Mouse (Mus musculus): ENCODE data around the gene Myadml2. TPM values are rescaled to one million over a fixed set of nuclear protein-coding genes. Genes with fewer than 3 reads are reported as not detected.
A peak's percentile ranks its signal among the peaks of the same experiment; 100 is the strongest.

Myadml2 gene
- total RNA-seq, 2 experiments from 2014 or later = 3.2 to 7.6 TPM

DNA sequence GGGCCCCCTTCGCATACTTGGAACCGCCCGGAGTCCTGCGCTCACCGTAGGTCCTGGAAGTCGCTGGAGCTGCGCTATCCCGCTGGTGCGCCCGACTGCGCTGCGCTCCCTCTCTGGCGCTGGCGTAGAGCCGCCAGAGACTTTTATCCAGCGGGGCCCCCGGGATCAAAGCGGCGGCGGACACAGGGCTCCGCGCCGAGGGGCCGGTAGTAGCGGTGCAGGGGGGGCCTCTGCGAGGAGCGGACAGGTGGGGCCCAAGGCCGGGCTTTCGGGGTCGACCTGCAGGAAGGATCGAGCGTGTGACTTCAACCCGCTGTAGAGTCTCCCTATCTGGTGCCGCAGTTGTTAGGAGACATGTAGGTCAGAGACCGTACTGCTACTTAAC lies 13.1 kb upstream of the Myadml2 start, which contains the start of gene Notum:
TSS of gene Notum (minus strand) at position 100 of the 385 bp plus-strand sequence.
- no peak for DNase-seq

DNA sequence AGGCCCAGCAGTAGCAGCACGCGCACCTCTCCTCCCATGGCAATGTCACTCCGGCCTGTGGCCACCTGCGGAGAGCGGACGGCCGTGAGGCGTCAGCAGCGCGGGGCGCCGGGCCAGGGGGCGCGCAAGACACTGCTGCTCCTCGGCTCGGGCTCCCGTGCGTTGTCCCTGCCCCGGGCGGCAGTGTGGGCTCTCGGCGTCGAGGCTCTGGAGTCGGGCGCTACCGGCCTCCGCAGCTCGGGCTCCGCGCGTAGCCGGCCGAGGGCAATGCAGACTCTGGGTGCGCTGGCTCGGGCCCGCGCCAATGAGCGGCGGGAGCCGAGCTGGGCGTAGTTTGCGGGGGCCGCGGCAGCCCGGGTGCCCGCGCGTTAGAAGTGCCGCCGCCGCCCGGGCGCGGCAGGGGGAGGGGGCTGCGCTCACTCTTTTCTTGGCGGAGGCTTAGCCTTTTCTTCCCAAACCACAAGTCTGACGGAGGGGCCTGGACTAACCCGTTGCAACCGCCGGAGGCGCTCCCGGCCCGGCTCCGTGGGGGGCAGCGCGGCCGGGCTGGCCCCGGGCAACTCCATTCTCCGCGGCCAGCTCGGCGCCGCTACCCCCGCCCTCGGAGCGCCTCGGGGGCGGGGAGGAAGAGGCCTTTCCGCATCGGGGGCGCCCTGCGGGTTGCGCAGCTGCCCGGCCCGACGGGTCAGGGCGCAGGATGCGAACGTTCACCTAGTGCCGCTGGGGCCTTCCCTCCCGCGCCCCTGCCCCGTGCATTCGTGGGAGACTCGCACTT lies 12.5 kb upstream of the Myadml2 start:
- peak; percentile 60 for DNase-seq

DNA sequence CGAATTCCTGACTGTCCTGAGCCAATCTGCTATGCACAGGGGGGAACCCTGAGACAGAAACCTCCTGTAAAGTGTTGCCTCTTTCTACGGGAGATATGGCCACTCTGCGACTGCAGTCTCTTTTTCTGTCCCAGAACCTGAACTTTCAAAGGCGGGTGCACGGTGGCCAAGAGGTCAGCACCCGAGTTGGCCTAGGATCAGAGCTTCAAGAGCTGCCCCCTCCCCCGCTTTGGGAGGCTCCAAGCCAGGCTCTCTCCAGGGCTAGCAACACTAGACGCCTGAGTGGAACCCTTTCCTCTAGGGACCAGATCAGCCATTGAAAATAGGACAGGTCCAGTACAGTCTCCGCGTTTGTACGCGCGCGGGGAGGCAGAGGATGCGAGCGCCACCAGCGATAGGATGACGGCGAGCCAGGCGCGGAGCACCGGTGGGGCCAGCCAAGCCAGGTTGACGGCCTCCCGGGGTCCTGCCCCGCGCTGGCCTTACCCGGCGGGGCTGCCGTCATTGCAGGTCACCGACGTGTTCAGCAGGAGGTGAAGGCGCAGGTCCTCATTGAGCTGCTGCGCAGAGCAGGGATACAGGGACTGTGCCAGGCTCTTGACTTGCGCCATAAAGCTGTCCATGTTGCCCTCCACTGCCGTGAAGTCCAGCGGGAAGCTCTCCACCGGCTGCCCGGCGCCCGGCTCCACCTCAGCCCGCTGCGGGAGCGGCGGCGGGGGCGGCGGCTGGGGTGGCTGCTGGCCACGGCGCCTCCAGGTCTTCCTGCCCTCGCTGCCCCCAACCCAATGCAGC lies 11.7 kb upstream of the Myadml2 start:
- DNase-seq = peak; percentile 53

DNA sequence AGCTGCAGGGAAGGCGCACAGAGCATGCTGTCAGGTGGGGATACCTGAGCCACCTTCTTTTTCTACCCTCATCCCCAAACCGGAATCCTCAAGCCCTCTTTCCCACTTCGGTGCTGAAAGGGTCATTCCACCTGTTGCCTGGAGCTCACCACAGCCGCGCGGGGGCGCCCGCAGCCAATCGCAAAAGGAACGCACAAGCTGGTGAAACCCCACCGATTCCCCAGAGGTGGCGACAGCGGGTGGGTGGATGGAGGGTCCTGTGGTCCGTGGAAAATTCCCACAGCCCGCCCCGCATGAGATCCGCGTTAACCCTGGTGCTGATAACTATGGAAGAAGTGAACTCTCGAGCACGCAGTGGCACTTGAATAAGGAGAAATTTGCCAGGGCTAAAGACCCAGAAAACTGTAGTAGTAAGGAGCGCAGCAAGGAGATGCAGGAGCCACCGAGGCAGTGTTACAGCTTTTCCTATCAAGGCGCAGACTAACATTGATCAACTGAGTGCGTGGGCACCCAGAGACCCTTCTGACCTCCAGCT lies 11.0 kb upstream of the Myadml2 start:
- DNase-seq = peak; percentile 90

DNA sequence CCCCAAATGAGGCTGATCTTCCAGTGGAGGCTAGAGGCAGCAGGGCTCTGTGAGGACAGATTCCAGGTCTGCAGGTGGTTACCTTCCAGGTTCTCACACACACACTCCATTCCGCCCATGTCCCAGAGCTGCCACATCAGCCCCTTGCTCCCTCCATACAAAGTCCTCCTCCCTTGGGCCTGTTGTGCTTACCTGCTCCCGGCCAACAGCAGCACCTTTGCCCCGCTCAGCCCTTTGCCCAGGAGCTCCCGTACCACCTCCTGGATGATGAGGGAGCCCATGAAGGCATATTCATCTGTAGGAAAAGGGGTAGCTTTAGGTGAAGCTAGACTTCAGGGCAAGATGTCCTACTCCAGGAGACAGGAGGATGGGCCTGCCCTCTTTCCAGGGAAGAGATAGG lies 9.3 kb upstream of the Myadml2 start:
- DNase-seq = no peak

DNA sequence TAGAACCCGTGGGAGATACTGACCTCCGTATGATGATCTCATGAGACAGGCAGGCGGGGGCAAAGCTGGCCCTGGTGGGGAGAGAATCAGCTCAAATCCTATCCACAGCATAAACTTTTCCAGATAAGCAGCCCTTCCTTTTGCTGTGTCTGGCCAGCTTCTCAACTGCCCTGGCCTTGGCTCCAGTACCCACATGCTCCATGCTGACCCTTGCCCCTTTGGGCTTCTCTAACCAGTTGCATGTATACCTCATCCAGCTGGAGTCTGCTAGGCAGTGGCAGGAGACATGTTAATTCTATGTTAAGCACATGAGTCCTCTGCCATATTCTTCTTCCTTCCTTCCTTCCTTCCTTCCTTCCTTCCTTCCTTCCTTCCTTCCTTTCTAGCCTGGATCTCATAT lies 6.8 kb upstream of the Myadml2 start:
- no peak for DNase-seq

DNA sequence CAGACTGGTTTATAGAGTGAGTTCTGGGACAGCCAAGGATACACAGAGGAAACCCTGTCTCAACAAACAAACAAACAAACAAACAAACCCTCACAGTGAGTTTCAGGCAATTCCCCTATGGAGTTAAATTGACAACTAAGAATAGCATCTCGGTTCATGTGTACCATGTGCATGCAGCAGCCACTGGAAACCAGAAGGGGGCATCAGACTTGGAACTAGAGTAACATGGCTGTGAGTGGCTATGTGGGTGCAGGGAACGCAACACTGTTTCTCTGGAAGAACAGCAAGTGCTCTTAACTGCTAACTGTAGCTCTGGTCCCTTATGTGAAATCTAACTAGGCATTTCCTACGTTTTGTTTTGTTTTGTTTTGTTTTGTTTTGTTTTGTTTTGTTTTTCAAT lies 3.9 kb upstream of the Myadml2 start:
- DNase-seq = no peak

DNA sequence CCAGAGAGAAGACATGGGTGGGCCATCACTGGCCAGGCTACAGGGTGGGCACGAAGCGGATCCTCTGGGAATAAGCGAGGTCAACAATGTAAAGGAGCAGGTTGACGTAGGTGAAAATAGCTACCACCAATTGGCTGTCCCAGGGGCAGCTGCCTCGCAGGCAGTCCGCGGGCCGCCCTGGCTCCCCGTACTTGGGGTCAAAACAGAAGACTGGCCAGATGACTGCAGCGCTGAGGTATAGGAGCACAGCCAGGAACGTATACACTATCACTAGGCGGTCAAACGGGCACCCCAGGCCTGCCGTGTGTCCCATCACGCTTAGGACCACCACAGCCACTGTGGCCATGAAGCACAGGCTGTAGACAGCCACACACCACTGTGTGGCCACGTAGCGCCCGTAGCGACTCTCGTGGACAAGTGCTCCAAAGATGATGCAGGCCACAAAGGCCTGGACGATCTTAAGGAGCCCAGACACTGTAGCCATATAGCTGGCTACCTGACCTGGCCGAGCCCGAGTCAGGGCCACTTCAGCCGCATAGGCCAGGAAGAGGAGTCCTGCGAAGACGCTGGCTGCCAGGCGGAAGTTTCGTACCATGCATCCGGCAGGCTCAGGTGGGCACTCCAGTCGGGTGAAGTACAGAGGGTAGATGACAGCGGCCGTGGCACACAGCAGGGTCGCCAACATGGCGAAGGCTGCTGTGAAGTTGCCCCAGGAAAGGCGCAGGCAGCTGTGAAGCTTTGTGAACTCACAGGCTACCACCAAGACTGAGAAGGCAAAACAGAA lies 719 bp downstream of the Myadml2 start:
- no peak for DNase-seq

DNA sequence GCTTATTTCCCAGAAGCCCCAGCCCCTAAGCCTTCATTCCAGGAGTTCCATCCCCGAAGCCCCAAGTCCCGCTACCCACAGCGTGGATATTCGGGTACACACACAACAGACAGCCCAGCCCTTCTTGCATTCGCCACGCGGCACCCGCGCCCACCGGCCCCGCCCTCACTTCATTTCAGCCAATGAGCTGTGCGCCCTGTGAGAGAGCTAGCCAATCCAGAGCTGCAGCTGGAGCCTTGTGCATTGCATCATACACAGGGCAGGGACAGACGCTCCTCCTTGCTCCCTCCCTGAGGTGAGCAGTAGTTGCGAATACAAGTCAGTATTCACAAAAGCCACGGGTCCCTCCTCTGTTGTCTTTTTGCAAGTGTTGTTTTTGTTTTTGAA lies 4.4 kb downstream of the Myadml2 start, which contains the start of gene Pycr1:
TSS of gene Pycr1 (minus strand) at position 169 of the 387 bp plus-strand sequence.
- peak; percentile 96 for DNase-seq

DNA sequence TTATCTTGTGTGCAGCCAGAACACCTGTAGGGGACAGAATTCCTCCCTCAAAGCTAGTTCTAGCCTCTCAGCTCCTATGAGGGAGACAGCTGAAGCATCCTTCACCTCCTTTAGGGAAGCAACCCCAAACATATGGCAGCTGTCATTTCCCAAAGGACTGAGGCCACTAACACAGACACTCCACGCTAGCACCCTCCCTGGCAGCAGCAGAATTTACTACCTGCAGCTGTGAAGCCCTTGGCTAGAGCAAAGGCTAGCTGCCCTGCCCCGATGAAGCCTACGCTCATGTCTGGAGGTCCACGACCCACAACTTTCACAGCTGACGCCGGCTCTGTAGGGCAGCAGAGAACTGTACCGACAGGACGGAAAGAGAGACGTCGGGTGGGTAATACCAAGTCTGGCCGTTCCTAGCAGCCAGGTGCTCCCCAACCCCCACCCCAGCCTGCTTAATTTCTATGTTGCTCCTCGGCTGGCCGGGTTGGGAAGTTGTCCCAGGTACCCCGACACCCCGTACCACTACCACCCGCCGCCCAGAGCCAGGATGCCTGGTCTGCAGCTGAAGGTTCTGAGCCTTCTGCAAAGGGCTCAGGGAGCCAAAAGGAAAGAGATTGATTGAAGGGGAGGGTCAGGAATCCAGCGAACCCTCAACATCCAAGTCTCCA lies 4.9 kb downstream of the Myadml2 start:
- DNase-seq = peak; percentile 35

DNA sequence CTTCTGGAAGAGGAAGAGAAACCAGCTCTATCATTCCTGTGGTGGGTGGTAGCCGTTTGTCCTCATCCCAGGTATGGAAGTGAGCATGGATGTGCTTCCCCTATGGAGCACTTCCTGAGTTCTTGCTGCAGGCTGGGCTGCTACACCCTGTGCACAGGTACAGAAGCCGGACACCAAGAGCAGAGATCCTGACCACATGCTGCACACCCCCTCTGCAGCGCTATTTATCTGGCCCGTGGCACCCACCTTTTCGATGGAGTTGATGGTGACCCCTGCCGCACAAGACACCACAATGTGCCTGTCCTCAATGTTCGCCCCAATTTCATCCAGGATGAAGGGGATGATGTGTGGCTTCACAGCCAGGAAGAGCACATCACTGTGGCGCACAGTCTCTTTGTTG lies 6.1 kb downstream of the Myadml2 start:
- no peak for DNase-seq

DNA sequence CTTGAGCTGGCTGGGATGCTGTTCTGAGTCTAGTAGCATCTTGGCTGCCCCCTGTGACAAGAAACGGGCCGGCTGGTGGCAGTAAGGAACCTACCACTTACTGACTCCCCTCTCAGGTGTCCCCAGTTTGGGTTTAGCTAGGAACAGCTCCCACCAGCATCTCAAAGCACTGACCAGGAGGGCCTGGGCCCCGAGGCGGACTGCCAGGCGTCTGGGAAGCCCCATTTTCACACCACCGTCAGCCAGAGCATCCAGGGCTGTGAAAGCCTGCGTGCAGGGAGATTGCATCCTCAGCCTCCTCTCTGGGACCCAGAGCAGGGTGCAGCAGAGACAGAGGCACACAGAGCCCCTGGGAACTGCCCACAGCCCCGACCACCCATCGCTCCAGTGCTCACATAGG lies 6.7 kb downstream of the Myadml2 start:
- DNase-seq = no peak

DNA sequence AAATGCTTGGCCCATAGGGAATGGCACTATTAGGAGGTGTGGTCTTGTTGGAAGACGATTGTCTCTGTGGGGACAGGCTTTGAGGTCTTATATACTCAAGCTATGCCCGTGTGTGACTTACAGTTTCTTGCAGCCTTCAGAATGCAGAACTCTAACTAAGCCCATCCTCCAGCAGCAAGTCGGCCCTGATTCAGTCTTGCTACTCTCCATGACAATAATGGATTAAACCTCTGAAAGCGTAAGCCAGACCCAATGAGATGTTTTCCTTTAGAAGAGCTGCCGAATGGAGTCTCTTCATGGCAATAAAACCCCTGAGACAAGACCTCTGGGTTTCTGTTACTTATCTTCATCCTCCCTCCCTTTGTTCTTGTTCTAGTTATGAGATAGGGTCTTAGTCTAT lies 13.1 kb downstream of the Myadml2 start:
- no peak for DNase-seq

DNA sequence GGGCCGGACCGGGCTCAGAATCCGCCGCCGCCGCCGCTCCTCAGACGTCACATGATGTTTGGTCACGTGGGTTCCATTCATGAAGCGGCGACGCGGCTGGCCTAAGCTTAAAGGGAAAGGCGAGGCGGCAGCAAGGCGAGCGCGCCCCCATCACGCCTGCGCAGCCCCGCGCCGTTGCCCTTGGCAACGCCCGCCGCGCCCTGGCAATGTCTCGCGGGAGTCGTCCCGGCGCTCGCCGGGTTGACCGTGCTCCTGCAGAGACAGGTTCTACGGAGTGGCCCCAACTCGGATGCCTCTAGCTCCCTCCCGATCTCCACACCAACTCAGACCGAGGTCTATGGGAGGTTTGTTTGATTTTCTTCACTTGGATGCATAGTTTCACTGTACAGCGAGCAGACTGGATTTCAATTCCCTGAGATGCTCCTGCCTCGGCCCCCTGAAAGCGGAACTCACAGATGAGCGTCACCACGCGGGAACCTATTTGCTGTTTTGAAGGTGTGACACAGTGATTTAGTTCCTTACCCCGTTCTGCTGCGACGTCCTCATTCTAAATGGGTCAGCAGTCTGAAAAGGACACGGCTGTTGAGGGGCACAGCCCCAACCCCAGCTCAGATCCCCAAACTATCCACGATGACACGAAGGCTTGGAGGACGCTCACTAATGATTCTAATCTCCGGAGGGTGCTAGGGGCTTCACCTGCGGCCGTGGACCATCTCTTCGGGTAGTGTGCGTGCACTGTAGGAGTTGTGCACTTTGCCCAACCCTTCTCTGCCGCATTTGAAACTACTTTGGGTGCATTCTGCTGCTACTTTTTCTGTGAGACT lies 14.2 kb downstream of the Myadml2 start, which contains the start of gene Mafg:
TSS of gene Mafg (minus strand) at position 81 of the 824 bp plus-strand sequence.
- DNase-seq = peak; percentile 96

DNA sequence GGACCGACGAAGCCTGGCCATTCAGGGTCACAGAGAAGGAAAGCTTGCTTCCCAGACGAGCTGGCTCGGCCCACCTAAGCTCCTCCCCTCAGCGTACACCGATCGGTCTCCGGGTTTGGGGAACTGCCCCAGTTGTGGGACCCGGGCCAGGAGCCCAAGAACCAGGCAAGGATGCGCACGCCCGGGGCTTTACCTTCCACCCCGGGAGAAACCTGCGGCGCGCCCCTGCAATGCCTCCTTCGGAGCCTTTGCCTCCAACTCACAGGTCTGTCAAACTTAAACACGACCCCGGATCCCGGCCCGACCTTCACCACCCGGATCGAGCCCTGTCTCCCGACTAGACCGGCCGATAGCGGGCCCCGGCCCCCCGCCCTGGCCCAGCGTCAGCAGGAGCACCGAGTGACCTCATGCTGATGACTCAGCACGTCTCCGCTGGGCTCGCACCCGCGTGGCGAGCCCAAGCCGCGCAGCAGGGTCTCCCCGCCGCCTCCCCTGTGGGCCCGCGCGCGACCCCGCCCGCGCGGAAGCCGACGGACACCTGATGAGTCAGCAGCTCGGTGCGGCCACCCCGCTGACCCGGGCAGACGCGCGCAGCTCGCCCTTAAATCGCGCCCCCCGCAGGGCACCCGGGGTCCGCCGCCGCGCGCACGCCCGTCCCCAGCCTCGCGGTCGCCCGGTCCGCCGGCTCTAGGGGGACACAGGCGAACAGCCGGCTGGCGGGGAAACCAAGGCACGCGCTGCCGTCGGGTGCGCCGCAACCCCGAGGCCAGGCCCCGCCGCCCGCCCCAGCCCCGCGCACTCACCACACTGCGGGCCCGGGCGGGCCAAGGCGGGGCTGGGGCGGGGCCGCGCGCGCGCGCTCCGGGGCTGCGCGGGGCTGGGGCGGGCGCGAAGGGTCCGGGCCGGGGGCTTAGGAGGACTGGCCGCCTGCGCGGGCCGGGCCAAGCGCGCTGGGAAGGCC lies 15.1 kb downstream of the Myadml2 start:
- DNase-seq = peak; percentile 83

DNA sequence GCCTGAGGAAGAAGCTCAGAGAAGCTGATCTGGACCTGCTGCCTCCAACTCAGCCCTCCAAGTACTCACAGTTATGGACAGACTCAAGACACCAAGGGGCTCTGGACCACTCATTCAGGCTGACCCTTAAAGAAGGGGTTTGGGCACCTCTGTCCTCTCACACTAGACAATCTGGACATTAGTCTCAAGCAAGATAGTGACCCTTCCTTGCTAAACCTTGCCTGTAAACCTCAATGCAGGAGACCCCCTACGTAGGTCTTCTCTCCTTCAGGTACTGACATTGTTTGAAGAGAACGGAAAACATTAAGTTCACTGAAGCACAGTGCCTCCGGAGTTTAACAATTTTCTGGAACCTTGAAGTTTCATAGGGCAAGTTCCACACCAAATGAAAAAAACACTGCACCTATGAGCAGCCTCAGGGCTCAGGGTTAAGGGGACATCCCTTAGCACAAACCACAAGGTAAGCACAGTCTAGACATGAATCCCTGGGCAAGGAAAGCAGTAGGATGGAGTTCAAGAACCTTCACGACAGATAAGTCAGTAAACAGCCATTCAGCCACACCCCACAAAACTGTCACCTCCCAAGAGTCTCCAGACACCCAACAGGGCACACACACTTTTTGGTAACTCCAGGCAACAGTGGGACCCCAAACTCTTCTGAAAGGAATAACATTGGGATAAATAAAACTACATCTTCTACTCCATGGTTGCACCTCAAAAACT lies 16.1 kb downstream of the Myadml2 start:
- no peak for DNase-seq

DNA sequence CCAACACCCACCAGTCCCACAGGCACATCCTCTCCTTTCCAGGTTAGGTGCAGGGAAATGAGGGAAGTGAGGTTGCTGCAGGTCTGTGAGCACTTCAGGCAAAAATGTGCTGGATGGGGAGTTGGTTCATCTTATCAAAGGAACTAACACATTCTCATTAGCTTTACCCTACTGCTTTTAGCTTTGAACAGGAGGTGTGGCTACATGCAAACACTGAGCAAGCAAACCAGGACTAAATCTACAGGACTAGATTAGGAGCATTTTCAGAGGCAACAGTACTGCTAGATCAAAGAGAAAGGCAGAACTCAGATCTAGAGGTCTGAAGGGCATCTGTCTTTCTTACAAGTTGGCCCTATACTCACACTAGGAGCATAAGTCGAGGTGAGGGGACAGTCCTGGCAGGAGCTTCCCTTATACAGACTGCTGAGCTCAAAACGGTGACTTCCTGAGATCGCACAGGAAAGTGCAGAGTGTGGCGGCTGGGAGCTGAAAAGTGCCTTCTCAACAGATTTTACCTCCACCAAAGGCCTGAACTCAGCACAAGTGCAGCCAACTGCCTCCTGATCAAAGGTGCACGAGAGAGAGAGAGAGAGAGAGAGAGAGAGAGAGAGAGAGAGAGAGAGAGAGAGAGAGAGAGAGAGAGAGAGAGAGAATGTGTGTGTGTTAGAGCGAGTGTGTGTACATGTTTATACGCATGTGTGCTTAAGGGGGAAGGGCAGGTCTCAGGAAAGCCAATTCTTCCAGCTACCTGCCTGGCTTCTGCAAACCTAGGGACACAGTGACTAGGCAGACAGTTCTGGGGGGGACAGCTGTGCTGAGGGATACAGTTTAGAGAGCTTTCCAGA lies 16.9 kb downstream of the Myadml2 start:
- no peak for DNase-seq

DNA sequence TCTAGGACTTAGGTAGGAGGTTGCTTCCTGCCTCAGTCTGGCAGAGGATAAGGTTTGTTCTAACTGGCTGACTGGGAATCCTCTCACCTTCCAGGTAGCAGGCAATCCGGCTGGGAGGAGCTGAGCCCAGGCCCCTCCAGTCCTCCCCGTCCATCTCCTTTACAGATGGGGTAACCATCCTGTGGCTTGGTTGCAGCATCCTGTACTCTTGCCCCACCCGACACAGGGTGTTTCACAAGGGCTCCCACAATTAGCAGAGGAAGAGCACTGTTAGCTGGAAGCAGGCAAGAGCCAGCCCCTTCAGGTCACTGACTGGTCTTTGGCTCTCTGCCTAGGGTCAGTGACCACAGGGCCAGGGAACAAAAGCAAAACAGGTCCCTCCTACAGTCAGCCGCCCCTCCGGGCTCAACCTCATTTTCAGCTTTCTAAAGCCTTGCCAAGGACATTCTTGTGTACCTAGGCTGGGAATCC lies 17.5 kb downstream of the Myadml2 start:
- peak; percentile 69 for DNase-seq

All from adrenal gland, postnatal 10 days (tissue).